Mouse (Mus musculus) megakaryocyte progenitor cell, adult 5-6 weeks (primary cell): ENCODE results near the gene Kazn. TPM values are rescaled to one million over a fixed set of nuclear protein-coding genes. Genes with fewer than 3 reads are reported as not detected.
A peak's percentile ranks its signal among the peaks of the same experiment; 100 is the strongest.

Experiments
- ATAC-seq: replicated peaks from 2 replicates; pipeline ENCODE4 v1.8.0; 2016; ENCODE audit warnings: mild to moderate bottlenecking, moderate TSS enrichment, inconsistent platforms; ENCODE audit not compliant: poor library complexity
- total RNA-seq, 2 experiments: library from RNA; stranded (forward) in 1 of 2; stranded (reverse) in 1 of 2; fragments of 157-497, 149-512 nt in 1 of 2; fragments of 200-1000 nt in 1 of 2; gene quantifications; 2 replicates each; pipeline versions ENCODE4 v1.2.3 to v1.2.4; 2015 to 2017

Kazn gene
- total RNA-seq, 2 experiments from 2014 or later: 0.96 to 1.6 TPM

DNA sequence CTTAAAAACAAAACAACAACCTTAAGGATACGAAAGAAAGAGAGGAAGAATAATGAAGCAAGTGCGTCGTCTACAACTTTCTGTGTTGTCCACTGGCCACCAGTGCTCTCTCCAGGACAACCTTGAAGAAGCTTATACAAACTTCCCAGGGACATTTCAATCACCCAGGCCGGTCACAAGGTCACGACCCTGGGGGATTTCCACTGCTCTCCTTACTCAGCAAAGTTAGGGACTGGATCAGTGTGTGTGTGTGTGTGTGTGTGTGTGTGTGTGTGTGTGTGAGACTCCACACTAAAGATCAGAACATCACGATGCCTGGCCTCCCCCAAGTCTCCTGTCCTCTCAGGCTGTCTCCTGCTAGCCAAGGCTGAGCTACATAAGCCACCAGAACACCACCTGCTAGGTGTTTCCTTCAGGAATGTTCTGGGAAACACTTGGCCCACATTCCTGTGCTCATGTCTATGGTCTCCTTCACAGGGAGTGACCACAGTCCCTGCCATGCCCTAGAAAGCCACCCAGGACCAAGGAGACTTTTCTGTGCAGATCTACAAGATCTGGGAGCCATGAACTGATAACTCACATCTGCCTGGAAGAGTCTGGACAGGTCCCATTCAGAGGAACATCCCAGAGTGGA, 3.7 kb upstream of the Kazn start:
- no peak for ATAC-seq

GRCm38 (mm10) chr4:142242164-142242563, 3.0 kb upstream of the Kazn start:
- no peak for ATAC-seq

DNA sequence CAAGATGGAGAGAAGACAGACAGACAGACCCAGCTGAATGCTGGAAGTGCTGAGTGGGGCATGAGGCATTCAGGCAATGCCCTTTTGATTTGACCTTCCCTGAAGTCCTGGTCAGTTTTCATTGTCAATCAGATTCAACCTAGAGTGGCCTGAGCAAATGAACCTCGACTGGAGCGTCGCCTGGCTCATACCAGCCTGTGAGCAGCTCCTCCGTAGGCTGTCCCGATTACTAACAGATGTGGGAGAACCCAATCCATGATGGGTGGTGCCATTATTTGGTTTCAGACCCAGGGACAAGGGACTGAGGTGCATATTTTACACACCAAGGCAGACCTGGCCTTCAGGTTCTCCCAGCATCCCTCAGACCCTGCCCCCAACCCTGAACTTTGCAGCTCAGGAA, 1.7 kb upstream of the Kazn start:
- ATAC-seq: no peak

GRCm38 (mm10) chr4:142238486-142239239, 538 bp downstream of the Kazn start:
- peak; percentile 26 for ATAC-seq

DNA sequence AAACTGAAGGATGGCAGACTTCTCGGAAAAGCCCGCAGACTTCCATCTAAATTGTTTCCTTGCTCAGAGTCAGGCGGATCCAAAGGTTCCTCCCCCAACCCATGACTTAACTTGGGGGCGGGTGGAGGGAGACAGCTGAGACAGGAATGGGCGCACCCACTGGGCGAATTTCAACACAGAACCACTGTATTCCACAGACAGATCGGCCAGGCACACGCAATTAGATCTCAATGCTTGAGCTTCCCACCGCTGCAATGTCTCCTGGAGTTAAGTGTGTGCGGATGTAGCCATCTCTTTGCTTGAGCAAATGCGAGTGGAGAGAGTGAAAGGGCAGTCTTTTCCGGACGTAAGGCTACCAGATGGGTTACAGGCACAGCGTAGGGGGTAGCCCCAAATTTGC, 1.2 kb downstream of the Kazn start:
- 0 out of 2 replicates have a peak, but pooled peaks have one; percentile 12 for ATAC-seq

- ATAC-seq: no peak
These were observed 2.5 kb downstream of the Kazn start for GRCm38 (mm10) chr4:142236681-142237080.

DNA sequence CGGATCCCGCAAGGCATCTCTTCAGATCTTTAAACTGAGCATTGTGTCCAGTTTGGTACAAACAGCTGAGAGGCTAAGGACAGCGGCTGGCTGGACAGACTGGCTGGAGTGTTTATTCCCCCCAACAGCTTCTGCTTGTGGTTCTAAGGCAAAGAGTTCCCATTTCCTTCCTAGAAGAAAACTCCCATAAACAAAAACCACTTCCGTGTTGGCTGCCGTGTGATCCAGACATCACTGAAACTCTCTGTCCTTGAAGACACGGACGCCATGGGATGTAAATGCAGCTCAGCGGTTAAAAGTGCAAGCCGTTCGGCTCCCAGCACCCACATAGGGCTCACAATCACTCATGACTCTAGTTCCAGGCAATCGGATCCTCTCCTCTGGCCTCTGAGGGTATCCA, 3.8 kb downstream of the Kazn start:
- no peak for ATAC-seq

DNA sequence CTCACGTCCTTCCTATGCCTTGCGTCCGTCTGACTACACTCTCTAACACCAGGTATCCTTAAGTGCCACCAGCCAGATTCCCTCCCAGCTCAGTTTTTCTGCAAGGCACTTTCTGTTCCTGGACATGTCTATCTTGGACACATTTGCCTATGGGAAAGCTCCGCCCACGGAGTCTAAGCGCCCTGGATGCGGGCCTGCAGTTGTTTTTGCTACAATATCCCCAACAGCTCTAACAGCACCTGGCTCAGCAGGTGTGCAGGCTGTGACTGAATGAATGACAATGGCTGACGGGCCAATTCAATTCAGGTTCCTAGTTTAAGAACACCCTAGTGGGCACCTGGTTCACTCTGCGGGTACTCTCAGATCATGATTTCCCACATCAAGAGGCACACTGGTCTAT, 4.4 kb downstream of the Kazn start:
- ATAC-seq: no peak

GRCm38 (mm10) chr4:142228821-142229575, 10.2 kb downstream of the Kazn start:
- ATAC-seq: no peak

DNA sequence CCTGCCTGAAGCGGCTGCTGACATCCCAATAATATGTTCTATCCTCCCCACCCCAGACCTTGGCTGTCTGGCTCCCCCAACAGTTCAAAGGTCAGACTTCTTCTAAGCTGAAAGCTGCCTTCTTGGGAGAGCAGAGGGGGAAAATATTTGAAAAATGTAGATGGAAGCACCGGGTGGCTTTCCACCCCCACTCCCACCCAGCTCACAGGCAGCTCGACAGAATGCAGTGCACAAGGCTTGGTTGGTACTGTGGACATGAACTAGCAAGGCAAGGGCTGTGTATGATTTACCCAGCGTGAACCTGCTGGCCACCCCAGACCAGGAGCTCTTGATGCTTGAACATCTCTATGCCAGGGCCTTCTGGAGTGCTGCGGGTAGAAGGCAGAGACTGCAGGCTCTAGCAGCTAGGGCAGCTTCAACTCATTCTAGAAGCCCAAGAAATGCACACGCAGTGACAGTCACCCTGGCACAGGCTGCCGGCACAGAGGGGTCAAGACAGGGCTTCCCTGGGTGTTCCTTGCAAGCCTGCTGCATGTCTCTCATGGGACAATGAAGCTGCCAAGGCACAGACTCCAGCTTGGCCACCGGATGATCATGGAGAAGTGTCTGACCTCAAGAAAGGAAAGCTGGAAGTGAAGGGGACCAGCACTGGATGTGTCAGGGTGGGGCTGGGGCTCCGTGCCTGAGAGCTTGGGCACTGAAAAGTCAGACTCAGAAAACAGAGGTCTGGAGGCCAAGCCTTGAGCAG, 15.1 kb downstream of the Kazn start:
- ATAC-seq: no peak

GRCm38 (mm10) chr4:142222385-142222784, 16.8 kb downstream of the Kazn start:
- no peak for ATAC-seq

- ATAC-seq: no peak
These were observed 17.5 kb downstream of the Kazn start for GRCm38 (mm10) chr4:142221757-142222072.

- no peak for ATAC-seq
These were observed 18.0 kb downstream of the Kazn start for GRCm38 (mm10) chr4:142221025-142221756.

GRCm38 (mm10) chr4:142218997-142219396, 20.2 kb downstream of the Kazn start:
- no peak for ATAC-seq

- no peak for ATAC-seq
These were observed 22.2 kb downstream of the Kazn start for GRCm38 (mm10) chr4:142217048-142217447.

- ATAC-seq: no peak
These were observed 23.4 kb downstream of the Kazn start for GRCm38 (mm10) chr4:142215760-142216159.

- ATAC-seq: no peak
These were observed 24.7 kb downstream of the Kazn start for GRCm38 (mm10) chr4:142214532-142214931.

- ATAC-seq: no peak
These were observed 26.8 kb downstream of the Kazn start for GRCm38 (mm10) chr4:142212425-142212824.

DNA sequence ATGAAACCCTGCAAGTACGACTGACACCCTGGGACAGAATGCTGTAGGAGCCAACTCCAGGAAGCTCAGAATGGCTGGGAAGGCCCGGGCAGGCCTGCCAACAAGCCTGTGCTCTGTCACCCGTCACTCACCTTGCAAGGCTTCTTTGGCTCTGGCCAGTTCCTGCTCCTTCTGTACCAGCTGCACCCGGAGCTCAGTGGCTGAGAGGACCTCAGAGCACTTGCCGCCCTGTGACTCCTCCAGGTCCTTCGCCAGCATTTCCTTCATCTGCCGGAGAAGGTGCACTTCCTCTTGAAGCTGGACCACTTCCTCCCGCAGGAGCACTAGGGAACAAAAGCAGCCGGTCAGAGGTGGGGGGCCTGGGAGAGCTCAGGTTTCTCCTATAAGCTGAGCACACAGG, 29.3 kb downstream of the Kazn start:
- ATAC-seq: peak; percentile 74

DNA sequence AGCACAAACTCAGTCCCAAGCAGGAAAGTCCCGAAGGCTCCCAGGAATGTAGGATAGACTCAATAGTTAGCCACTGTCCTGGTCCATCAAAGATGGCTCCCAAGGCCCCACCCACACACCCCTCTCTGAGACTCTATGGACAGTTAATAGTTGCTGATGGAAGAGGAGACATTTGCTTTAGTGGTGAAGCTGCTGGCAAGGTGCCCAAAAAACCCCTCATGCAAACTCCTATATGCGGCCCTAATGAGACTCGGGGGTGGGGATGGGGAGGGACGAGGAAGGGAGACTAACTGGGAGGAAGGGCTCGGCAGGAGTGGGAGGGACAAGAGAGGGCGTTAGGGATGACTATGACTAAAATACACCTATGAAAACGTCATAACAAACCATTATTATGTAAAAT, 29.7 kb downstream of the Kazn start:
- ATAC-seq: no peak

DNA sequence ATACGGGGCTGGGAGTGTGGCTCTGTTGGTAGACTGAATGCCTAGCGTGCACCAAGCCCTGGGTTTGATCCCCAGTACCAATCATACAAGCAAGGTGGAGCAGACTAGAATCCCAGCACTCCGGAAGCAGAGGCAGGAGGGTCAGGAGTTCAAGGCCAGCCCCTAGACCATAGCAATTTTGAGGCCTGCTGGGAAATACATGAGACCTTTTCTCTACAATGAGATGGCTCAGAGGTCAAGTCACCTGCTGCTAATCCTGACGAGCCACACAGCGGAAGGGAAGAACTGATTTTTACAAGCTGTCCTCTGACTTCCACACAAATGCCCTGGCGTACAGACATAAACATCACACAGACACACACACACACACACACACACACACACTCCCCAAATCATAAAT, 33.5 kb downstream of the Kazn start:
- ATAC-seq: no peak
